Mouse (Mus musculus): ENCODE measurements at regions not wholly inside any gene's neighbourhood (a gene's known extent, or its start where the extent isn't known, plus 50 kb on each side); places are given as distances from the start of the nearest gene placed in this dataset.

DNA sequence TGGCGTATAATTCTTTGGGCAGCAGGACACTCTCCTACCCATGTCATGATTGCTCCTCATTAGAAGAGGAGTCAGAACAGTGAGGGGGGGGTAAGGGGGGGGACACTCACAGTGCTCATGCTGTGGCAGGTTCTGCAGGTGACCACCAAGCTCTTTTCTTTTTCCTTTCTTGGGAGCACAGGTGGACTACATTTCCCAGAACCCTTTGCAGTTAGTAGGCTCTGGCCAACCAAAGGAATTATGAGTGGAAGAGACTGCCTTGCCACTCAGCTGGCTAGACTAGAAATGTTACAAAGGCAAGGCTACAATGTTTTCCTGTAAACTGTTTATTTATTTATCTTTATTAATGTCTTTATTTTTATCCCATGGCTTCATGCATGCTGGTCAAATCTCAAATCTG, 53.6 kb upstream of the Ifnlr1 start:
- WGBS, result 94% methylated on average over 1 of the region's 1 CpGs
- DNase-seq, result no peak
- TF ChIP-seq CTCF (conservative IDR thresholded peaks at IDR 0.05; ENCODE audit: insufficient read depth, insufficient read length, low read depth, low read length) (no peak), POLR2A (IDR thresholded peaks at IDR 0.05; ENCODE audit: low read depth, low read length) (no peak)
- Histone ChIP-seq H3K27me3 (replicated peaks; ENCODE audit: control insufficient read depth, insufficient read depth, low read length) (no peaks in the 10 kb centered on the region), H3K4me3 (ENCODE audit: insufficient read depth, low read depth, low read length) (no peak overlapping the region), H3K36me3 (ENCODE audit: control insufficient read depth, insufficient read depth, low read length) (no peaks in the 10 kb centered on the region), H3K27ac (ENCODE audit: insufficient read depth, low read depth, low read length) (no peak overlapping the region), H3K4me1 (ENCODE audit: control insufficient read depth, insufficient read depth, low read length) (no peaks in the 10 kb centered on the region)

GRCm38 (mm10) chr4:135629793-135630569, 56.1 kb upstream of the Ifnlr1 start:
- H3K4me1 ChIP-seq (ENCODE audit: control insufficient read depth, insufficient read depth, low read length), result no peaks in the 10 kb centered on the region
- 88% methylated on average over 12 of the region's 12 CpGs for whole genome bisulfite sequencing
- H3K36me3 ChIP-seq (ENCODE audit: control insufficient read depth, insufficient read depth, low read length), result no peaks in the 10 kb centered on the region
- TF ChIP-seq POLR2A (IDR thresholded peaks at IDR 0.05; ENCODE audit: low read depth, low read length), result no peak
- TF ChIP-seq CTCF (conservative IDR thresholded peaks at IDR 0.05; ENCODE audit: insufficient read depth, insufficient read length, low read depth, low read length), result 0 out of 2 replicates have a peak, but pooled peaks have one; percentile 18
- H3K27me3 ChIP-seq (replicated peaks; ENCODE audit: control insufficient read depth, insufficient read depth, low read length), result no peaks in the 10 kb centered on the region
- no peak overlapping the region for H3K4me3 ChIP-seq (ENCODE audit: insufficient read depth, low read depth, low read length)
- no peak overlapping the region for H3K27ac ChIP-seq (ENCODE audit: insufficient read depth, low read depth, low read length)
- DNase-seq, result no peak

- TF ChIP-seq CTCF (conservative IDR thresholded peaks at IDR 0.05; ENCODE audit: insufficient read depth, insufficient read length, low read depth, low read length), result no peak
- TF ChIP-seq POLR2A (IDR thresholded peaks at IDR 0.05; ENCODE audit: low read depth, low read length), result no peak
- WGBS, result 69% methylated on average over 15 of the region's 15 CpGs
- Histone ChIP-seq H3K4me1 (ENCODE audit: control insufficient read depth, insufficient read depth, low read length) (no peaks in the 10 kb centered on the region), H3K4me3 (ENCODE audit: insufficient read depth, low read depth, low read length) (no peak overlapping the region), H3K27ac (ENCODE audit: insufficient read depth, low read depth, low read length) (no peak overlapping the region), H3K27me3 (replicated peaks; ENCODE audit: control insufficient read depth, insufficient read depth, low read length) (no peaks in the 10 kb centered on the region), H3K36me3 (ENCODE audit: control insufficient read depth, insufficient read depth, low read length) (no peaks in the 10 kb centered on the region)
- no peak for DNase-seq
Measured at GRCm38 (mm10) chr4:135626461-135626860, 53.0 kb upstream of the Grhl3 start.

DNA sequence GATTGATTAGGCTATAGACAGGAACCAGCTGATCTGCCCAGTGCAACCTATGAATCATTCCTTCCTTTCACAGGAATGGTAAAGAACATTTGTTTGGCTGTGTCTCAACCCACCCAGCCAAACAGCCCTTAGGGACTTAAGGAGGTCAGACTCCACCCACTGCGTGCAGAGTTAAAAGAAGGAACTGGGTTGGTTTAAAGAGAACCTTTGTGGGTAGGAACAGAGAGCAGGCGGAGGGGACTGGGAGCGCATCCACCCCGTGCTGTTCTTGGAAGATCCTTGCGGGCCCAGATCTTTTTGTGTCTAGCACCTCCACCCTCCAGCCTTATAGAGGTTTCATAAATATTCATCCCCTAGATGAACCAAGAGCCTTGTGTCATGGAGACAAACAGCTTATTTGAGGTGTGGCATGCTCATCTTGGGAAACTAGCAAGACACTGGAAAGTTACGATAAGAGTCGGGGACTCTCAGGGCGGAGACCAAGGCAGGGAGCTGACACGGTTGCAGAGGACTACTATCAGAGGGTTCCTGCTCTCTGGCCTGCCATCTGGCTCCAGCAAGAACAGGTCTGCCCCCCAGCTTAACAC, 49.8 kb upstream of the Grhl3 start:
- H3K27ac ChIP-seq (ENCODE audit: insufficient read depth, low read depth, low read length), result no peak overlapping the region
- no peak overlapping the region for H3K4me3 ChIP-seq (ENCODE audit: insufficient read depth, low read depth, low read length)
- no peak for DNase-seq
- no peaks in the 10 kb centered on the region for H3K4me1 ChIP-seq (ENCODE audit: control insufficient read depth, insufficient read depth, low read length)
- H3K36me3 ChIP-seq (ENCODE audit: control insufficient read depth, insufficient read depth, low read length), result no peaks in the 10 kb centered on the region
- no peak for TF ChIP-seq CTCF (conservative IDR thresholded peaks at IDR 0.05; ENCODE audit: insufficient read depth, insufficient read length, low read depth, low read length)
- no peak for TF ChIP-seq POLR2A (IDR thresholded peaks at IDR 0.05; ENCODE audit: low read depth, low read length)
- no peaks in the 10 kb centered on the region for H3K27me3 ChIP-seq (replicated peaks; ENCODE audit: control insufficient read depth, insufficient read depth, low read length)
- 83% methylated on average over 9 of the region's 9 CpGs for WGBS
